21 mouse cellular contexts compared by ENCODE assay signal in genomic region chr13:110218497-110218896, GRCm38 (mm10).
DNase-seq lines count a peak whose midpoint lies in the region; ATAC-seq and TF ChIP-seq lines count a peak whose summit lies in the region.
"Had no signal": no experiment of that assay in that cellular context is flagged by ENCODE, and none has a peak within 500 bp of the region (broad histone marks: within the 10 kb centered on the region; RNA-seq: fewer than 3 reads in every experiment).

No protein-coding gene starts in this region.

- H3K27ac ChIP-seq in midbrain, embryonic 13.5 days = peak overlapping the region; percentile 58
- no peak overlapping the region for H3K27ac ChIP-seq in midbrain, embryonic 11.5 days (ENCODE audit: low read depth, low read length)
- H3K27ac ChIP-seq in midbrain, postnatal 0 days (ENCODE audit: low read depth, low read length) = no peak overlapping the region
- H3K27ac ChIP-seq: embryonic facial prominence, embryonic 15.5 days; kidney, embryonic 15.5 days; midbrain, embryonic 12.5 days had no signal

- H3K79me2 ChIP-seq in C2C12 (ENCODE audit: control insufficient read depth, insufficient read depth) = no peaks in the 10 kb centered on the region

- H3K4me3 ChIP-seq in midbrain, embryonic 13.5 days (replicated peaks) = no peak overlapping the region
- no peak overlapping the region for H3K4me3 ChIP-seq in midbrain, embryonic 11.5 days (ENCODE audit: low read depth, low read length)
- no peak overlapping the region for H3K4me3 ChIP-seq in C2C12 (ENCODE audit: insufficient read depth, poor library complexity, severe bottlenecking)
- H3K4me3 ChIP-seq in midbrain, postnatal 0 days (ENCODE audit: low read depth, low read length) = no peak overlapping the region
- H3K4me3 ChIP-seq: embryonic facial prominence, embryonic 15.5 days; hindbrain, embryonic 15.5 days; kidney, embryonic 15.5 days; midbrain, embryonic 12.5 days had no signal

- no peak overlapping the region for H3K9ac ChIP-seq in midbrain, embryonic 13.5 days (replicated peaks)
- H3K9ac ChIP-seq in midbrain, embryonic 11.5 days (ENCODE audit: low read length) = no peak overlapping the region
- H3K9ac ChIP-seq in midbrain, postnatal 0 days (replicated peaks; ENCODE audit: low read length, poor library complexity, severe bottlenecking) = no peak overlapping the region
- H3K9ac ChIP-seq: embryonic facial prominence, embryonic 15.5 days; hindbrain, embryonic 15.5 days; kidney, embryonic 15.5 days; midbrain, embryonic 12.5 days had no signal

- peaks cover 11% of the 10 kb centered on the region for H3K4me1 ChIP-seq in midbrain, embryonic 13.5 days (replicated peaks)
- H3K4me1 ChIP-seq in midbrain, embryonic 11.5 days (ENCODE audit: control insufficient read depth, insufficient read depth, low read length) = no peaks in the 10 kb centered on the region
- H3K4me1 ChIP-seq in midbrain, postnatal 0 days (ENCODE audit: insufficient read depth, low read length) = no peaks in the 10 kb centered on the region
- H3K4me1 ChIP-seq: embryonic facial prominence, embryonic 15.5 days; kidney, embryonic 15.5 days had no signal

- H3K36me3 ChIP-seq in midbrain, embryonic 13.5 days = no peaks in the 10 kb centered on the region; the same call in 1 of the 2 replicates
- H3K36me3 ChIP-seq in midbrain, embryonic 11.5 days (ENCODE audit: control insufficient read depth, insufficient read depth, low read length) = no peaks in the 10 kb centered on the region
- H3K36me3 ChIP-seq in C2C12 (ENCODE audit: control insufficient read depth, insufficient read depth) = no peaks in the 10 kb centered on the region
- no peaks in the 10 kb centered on the region for H3K36me3 ChIP-seq in midbrain, postnatal 0 days (ENCODE audit: insufficient read depth, low read length)
- H3K36me3 ChIP-seq: embryonic facial prominence, embryonic 15.5 days; hindbrain, embryonic 15.5 days; kidney, embryonic 15.5 days; midbrain, embryonic 12.5 days had no signal

- TF ChIP-seq CTCF in C2C12 (IDR thresholded peaks at IDR 0.05; ENCODE audit: control insufficient read depth, insufficient read depth, insufficient read length) = no peak
- TF ChIP-seq CTCF in midbrain, postnatal 0 days (IDR thresholded peaks at IDR 0.05) = no peak

- H3K9me3 ChIP-seq in midbrain, embryonic 13.5 days = no peaks in the 10 kb centered on the region
- no peaks in the 10 kb centered on the region for H3K9me3 ChIP-seq in midbrain, embryonic 11.5 days (ENCODE audit: control insufficient read depth, low read length)
- no peaks in the 10 kb centered on the region for H3K9me3 ChIP-seq in midbrain, postnatal 0 days (ENCODE audit: low read length)
- H3K9me3 ChIP-seq: embryonic facial prominence, embryonic 15.5 days; hindbrain, embryonic 15.5 days; kidney, embryonic 15.5 days; midbrain, embryonic 12.5 days had no signal

- DNase-seq in midbrain, embryonic 11.5 days (ENCODE audit: low spot score, missing footprints) = no peak
- peak; percentile 70 for DNase-seq in NIH3T3 (ENCODE audit: low read depth)
- peak; percentile 13 for DNase-seq in midbrain, postnatal 0 days (ENCODE audit: low spot score)
- DNase-seq in layer of hippocampus, adult 9-10 months (ENCODE audit: low spot score) = no peak
- DNase-seq in c-Kit-positive CD71-positive TER-119-positive erythroid progenitor cells, embryonic 14.5 days (ENCODE audit: low spot score) = no peak
- no peak for DNase-seq in cerebellum, postnatal 14 days
- DNase-seq: adrenal gland, postnatal 25 days; cerebellum, postnatal 36 days; gastrocnemius, postnatal 36 days; kidney, postnatal 4 days; lung, adult 18-20 months; lung, postnatal 14 days; thymus, postnatal 36 days had no signal

- H3K79me3 ChIP-seq in C2C12 (ENCODE audit: low read depth) = no peaks in the 10 kb centered on the region

- H3K4me2 ChIP-seq in midbrain, embryonic 13.5 days (replicated peaks) = no peak overlapping the region
- no peak overlapping the region for H3K4me2 ChIP-seq in midbrain, embryonic 11.5 days
- H3K4me2 ChIP-seq in midbrain, postnatal 0 days (ENCODE audit: low read depth, low read length, poor library complexity, severe bottlenecking) = no peak overlapping the region
- H3K4me2 ChIP-seq: embryonic facial prominence, embryonic 15.5 days; hindbrain, embryonic 15.5 days; kidney, embryonic 15.5 days; liver, embryonic 11.5 days; midbrain, embryonic 12.5 days had no signal

- 77% methylated on average over 4 of the region's 4 CpGs for WGBS in midbrain, embryonic 13.5 days
- WGBS in midbrain, embryonic 11.5 days = 92% methylated on average over 4 of the region's 4 CpGs
- WGBS in midbrain, postnatal 0 days = 57% methylated on average over 4 of the region's 4 CpGs

- ATAC-seq in midbrain, embryonic 13.5 days = no peak
- ATAC-seq in midbrain, embryonic 11.5 days (ENCODE audit: low FRiP score) = no peak
- no peak for ATAC-seq in midbrain, postnatal 0 days (ENCODE audit: low FRiP score)
- ATAC-seq: intestine, postnatal 0 days had no signal

- H3ac ChIP-seq in C2C12 (ENCODE audit: control insufficient read depth, insufficient read length, low read depth) = no peak overlapping the region

- no peaks in the 10 kb centered on the region for H3K27me3 ChIP-seq in midbrain, embryonic 13.5 days
- H3K27me3 ChIP-seq in midbrain, embryonic 11.5 days (ENCODE audit: control insufficient read depth, insufficient read depth, low read length) = no peaks in the 10 kb centered on the region
- H3K27me3 ChIP-seq in C2C12 (ENCODE audit: control insufficient read depth, insufficient read depth, insufficient read length) = no peaks in the 10 kb centered on the region
- H3K27me3 ChIP-seq in midbrain, postnatal 0 days (ENCODE audit: insufficient read depth, low read length) = no peaks in the 10 kb centered on the region
- H3K27me3 ChIP-seq: embryonic facial prominence, embryonic 15.5 days; hindbrain, embryonic 15.5 days; kidney, embryonic 15.5 days; midbrain, embryonic 12.5 days had no signal

TF ChIP-seq in C2C12, 6 proteins besides CTCF, POLR2A, EP300 and RAD21:
- TF ChIP-seq MAX (IDR thresholded peaks at IDR 0.05) = no peak
- peak; percentile 21 for TF ChIP-seq MYOD1 (IDR thresholded peaks at IDR 0.05; ENCODE audit: control insufficient read depth, insufficient read length, low read depth)
- peak; percentile 94 for TF ChIP-seq FOSL1 (IDR thresholded peaks at IDR 0.05; ENCODE audit: insufficient read depth, low read length, poor library complexity, severe bottlenecking)
TF ChIP-seq in C2C12: peak in this region for 2.

Comparison
In these comparisons a context has a peak if more than half of its experiments do, and no peak if none do; other contexts are left out.
1. DNase-seq: peak in NIH3T3 (single experiment) and midbrain, postnatal 0 days (single experiment); none in midbrain, embryonic 11.5 days (single experiment), layer of hippocampus, adult 9-10 months (single experiment), c-Kit-positive CD71-positive TER-119-positive erythroid progenitor cells, embryonic 14.5 days (single experiment) and cerebellum, postnatal 14 days (0 of 2).